Mouse (Mus musculus) kidney, postnatal 4 days (tissue): ENCODE data around the gene Gpr162.

Source experiments
- DNase-seq, 2 experiments: peaks; one replicate each; pipeline ENCODE4 v3.0.0; 2021; ENCODE audit warnings: mixed read lengths in 2 of 2

The Gpr162 gene

DNA sequence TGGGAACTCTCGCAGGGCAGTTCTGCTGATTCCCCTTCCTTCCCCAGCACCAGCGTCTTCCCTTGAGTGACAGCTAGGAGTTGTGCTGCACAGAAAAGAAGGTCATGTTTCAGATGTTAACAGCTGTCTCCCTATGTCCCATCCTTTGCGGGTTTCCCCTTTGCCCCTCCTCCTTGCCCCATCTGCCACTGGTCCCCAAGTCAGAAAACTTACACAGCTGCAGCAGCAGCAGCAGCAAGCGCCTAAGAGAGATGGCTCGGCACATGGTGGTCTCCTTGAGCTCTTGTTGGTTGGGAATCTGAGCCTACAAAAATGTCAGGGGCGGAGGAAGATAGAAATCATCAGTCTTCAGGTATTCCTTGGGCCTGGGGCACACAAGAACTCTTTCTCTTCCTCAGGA lies 15.6 kb upstream of the Gpr162 start:
- no peak for DNase-seq

DNA sequence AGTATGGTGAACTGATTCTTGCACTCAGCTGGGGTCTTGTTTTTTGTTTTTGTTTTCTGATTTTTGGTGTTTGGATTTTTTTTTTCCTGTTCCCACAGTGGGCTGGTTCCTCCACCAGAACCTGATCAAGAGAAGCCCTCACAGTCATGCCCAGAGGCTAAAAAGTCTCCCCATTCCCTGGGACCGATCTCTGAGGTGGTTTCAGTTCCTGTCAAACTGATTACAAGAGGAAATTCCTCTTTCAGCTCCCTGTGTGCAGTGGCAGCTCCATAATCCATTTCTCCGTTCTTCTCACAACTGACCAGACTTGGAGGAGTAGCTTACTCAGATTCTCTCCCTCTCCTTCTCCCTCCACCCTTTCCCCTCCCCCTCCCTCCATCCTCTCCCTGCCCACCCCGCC lies 10.6 kb upstream of the Gpr162 start:
- no peak for DNase-seq

DNA sequence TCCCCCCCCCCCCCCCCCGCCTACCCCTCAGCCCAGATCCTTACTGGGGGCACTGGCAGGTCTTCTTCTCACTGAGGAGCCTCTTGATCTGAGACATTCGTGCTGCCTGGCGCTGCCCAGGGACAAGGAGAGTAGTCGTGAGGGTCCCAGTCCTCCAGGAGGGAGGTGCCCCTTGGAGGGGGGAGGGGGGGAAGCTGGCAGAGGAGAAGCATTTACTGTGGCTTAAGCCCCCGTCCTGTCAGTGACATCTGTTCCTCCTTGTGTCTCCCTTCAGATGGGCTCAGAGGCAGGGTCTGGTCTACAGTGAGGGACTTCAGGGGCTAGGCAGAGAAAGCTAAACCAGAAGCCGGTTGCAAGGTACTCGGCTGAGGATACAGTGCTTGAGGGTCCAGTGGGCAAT lies 2.8 kb upstream of the Gpr162 start:
- no peak for DNase-seq

DNA sequence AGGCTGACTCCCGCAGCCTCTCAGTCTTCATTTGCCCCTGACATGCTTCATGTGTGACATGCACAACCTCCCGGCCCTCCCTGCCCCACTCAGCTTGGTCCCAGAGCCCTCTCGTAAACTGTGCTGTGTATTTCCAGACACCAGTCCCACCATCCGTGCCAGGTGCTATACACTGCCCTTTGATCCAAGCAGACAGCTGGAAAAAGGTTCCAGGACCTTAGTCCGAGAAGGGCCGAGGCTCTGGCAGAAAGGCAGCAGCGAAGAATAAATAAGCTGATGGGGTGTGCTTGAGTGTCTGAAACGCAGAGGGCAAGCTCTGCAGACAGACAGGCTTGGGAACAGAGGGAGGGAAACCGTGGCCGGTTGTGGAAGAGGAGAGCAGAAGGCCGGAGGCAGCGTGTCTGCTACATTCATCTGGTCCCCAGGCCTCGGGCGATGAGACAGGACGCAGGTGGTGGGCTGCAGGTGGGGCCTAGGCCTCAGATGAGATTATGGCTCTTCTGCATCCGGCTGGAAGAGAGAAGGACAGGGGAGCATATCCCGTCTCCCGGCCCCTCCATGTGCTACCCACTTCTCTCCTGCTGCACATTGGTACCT lies 2.1 kb upstream of the Gpr162 start:
- DNase-seq = no peak

GRCm38 (mm10) chr6:124863125-124863657 lies 592 bp downstream of the Gpr162 start:
- DNase-seq = no peak

DNA sequence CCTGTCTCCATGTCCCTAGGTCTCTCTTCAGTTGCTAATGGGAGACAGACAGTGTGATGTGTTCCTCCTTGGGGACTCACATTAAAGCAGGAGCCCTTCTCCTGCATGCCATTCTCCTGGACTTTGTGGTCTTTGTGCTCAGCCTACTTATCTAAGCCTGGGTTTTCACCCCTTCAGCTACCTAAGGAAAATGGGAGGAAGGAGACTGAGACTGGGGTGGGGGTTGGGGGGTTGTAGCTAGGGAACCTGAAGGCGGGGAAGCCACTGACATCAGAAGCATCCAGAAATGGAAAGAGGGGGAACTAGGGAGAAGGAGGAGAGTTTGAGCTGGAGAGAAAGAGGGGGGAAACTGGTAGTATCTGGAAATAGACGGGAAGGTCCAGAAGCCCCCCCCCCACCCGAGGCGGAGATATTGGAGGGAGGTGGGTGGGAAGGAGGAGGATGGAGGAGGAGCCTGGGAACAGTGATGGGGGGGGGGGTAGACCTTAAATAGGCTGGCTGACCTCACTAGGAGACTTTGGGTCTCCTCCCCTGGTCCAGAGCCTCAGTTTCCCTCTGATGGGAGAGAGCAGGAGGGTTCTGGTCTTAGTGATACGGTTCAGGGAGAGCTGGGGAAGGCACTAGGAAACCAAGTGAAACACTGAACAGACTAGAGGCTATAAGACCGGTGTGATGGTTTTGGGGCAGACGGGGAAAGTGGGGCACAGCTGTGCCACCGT lies 1.2 kb downstream of the Gpr162 start:
- no peak for DNase-seq

DNA sequence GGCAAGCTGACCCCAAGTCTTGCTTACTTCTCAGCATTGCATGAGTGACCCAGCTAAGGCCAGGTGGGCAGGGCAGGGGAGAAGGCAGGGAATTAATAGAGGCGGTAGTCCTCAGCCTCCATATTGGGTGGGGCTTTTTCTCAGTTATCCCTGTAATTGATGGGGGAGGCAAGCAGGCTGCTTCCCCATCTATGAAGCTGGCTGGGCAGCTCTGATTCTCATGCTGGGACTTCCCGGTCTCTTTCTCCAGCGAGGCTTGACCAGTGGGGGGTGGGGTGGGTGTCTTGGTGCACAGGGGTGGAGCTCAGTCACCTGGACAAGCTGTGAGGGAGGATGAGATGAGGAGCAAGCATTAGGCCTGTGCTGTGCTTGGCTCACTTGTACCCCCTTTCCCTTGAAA lies 2.0 kb downstream of the Gpr162 start:
- DNase-seq = peak in 1 of 2 experiments; percentile 56

DNA sequence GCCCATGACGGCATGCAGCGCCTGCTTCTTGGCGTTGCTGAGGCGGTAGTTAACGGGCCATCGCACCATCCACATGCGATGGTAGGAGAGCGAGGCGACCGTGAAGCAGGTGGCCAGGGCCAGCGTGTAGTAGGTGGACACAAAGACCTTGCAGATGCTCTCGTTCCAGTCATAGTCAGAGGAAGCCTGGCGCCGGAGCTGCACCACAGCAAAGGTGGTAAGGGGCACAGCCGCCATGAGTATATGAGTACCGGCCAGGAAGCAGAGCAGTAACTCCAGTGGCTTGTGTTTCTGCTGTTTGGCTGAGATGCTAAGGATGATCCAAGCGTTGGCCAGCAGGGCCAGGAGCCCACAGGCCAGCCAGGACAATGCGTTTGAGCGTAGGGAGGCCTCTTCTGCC lies 2.5 kb downstream of the Gpr162 start:
- no peak for DNase-seq

DNA sequence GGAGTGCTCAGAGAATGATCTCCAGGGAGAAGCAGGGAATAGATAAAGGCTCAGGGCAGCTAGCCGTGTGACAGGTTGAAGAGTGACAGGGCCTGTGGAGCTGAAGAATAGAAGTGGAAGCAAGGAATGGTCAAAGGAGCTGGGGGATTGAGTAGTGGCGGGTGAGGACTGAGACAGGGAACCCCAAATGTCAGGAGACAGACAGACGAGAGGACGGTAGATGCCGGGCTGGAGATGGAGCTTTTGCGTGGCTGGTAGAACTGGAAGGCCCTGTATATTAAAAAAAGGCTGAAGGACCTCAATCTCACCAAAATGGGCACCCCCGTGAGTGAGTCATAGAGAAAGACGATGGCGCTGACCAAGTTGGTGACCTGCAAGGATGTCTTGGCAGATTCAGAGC lies 3.3 kb downstream of the Gpr162 start:
- DNase-seq = no peak

GRCm38 (mm10) chr6:124859725-124860124 lies 4.1 kb downstream of the Gpr162 start:
- DNase-seq = peak; percentile 95 to 96

DNA sequence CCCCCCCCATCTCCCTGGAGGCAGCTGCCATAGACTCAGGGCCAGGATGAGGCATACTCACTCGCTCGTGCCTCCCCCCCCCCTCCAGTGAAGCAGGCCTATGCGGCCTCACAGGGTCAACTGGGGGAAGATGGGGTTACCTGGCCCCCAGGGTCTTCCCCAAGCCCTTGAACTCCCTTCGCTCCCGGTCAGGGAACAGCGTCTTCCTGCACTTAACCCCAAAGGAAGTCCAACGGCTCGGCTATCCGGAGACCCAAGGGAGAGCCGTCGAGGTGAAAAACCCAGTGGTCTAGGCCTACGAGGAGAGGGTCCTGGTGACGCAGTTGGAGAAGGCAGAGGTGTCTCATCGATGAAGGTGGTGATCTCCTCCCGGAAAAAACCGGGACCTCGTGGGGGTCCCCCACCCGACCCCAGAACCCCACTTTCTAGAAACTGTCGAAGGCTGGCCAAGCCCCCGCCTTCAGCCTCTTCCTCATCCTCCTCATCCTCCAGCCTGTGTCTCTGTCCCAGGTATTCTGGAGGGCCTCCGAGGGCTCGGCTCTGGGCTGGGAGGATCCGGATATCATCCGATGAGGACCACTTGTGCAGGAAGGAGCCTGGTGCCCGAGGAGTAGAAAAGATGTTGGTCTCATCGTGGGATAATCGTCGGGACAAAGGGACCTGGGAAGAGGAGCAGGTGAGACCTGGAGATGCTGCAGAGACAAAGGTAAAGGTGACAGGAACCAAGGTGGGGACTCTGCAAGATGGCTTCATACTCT lies 5.0 kb downstream of the Gpr162 start:
- no peak for DNase-seq

GRCm38 (mm10) chr6:124857840-124858530 lies 5.8 kb downstream of the Gpr162 start:
- no peak for DNase-seq

DNA sequence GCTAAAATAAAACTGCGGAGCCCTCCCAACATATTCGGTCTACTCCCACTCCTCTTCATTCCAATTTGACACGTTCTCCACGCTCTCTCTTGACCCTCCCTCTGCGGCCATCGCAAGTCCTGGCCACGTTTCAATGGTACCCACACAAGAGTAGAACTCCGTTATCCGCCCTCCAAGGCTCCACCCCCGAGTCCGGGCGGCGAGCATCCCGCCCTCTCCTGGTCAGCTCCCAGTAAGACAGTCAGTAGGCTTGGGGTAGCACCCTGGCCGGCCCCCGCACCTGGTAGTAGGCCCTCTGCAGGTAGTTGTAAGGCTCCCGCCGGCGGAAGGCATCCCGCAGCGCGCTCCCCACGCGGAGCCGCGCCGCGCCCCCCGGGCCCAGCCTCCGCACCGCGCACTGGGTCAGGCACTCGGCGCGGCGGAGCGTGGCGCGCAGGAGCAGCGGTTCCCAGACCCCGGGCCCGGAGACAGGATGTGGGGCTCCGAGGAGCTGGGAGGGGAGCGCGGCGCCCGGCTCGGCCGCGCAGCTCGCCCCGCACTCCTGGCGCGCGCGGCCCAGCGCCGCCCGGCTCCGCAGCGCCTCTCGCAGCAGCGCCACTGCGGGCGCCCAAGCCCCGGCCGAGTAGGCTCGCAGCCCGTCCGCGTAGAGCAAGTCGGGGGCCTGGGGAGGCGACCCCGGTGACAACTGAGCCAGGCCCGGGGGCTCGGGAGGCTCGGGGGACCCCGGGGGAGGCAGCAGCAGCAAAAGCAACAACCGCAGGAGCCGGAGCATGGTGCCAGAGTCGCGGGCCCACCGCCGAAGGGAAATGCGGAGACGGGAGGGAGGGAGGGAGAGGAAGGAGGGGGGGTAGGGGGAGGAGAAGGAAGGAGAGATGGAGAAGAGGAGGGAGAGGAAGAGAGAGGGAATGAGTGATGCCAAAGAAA lies 6.6 kb downstream of the Gpr162 start, which contains the start of gene P3h3:
P3h3 (minus strand) TSS at position 837 of the 924 bp plus-strand sequence.
- peak; percentile 86 to 91 for DNase-seq

GRCm38 (mm10) chr6:124856321-124856720 lies 7.5 kb downstream of the Gpr162 start:
- peak in 1 of 2 experiments; percentile 54 for DNase-seq

GRCm38 (mm10) chr6:124854647-124855046 lies 9.1 kb downstream of the Gpr162 start:
- no peak for DNase-seq

DNA sequence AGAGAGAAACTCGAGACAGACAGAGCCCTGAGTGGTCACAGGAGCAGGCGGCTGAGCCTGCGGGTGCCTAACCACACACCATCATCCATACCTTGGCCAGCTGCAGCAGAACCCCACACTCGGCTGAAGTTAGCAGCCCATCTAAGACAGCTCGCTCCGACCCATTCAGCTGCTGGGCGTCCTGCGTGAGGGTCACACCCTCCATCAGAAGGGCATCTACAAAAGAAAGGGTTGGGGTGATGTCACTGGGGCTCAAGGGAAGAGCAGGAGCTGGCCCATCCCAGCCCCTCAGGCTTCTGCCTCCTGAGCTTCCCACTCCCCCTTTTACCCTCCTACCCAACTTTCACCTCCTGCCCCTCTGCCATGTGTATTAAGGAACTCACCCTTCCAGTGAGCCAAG lies 13.2 kb downstream of the Gpr162 start:
- DNase-seq = no peak

DNA sequence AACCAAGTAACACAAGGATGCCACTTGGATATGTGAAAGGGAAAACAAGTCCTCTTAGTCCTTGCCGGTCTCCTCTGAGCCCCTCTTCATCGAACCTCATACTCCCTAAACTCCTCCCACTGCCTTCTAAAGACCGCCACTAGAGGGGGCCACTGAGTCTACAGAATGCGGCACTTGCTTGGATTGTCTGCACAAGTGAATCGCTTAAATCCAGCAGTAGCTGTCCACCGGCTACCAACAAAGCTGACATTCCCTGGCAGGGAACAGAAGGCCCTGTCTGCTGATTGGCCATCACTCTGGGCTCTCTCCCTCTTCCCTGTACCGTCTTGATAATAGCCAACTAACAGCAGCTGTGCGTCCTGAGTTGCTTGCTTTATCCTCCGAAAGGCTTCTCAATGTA lies 16.5 kb downstream of the Gpr162 start:
- DNase-seq = peak; percentile 95 to 96

DNA sequence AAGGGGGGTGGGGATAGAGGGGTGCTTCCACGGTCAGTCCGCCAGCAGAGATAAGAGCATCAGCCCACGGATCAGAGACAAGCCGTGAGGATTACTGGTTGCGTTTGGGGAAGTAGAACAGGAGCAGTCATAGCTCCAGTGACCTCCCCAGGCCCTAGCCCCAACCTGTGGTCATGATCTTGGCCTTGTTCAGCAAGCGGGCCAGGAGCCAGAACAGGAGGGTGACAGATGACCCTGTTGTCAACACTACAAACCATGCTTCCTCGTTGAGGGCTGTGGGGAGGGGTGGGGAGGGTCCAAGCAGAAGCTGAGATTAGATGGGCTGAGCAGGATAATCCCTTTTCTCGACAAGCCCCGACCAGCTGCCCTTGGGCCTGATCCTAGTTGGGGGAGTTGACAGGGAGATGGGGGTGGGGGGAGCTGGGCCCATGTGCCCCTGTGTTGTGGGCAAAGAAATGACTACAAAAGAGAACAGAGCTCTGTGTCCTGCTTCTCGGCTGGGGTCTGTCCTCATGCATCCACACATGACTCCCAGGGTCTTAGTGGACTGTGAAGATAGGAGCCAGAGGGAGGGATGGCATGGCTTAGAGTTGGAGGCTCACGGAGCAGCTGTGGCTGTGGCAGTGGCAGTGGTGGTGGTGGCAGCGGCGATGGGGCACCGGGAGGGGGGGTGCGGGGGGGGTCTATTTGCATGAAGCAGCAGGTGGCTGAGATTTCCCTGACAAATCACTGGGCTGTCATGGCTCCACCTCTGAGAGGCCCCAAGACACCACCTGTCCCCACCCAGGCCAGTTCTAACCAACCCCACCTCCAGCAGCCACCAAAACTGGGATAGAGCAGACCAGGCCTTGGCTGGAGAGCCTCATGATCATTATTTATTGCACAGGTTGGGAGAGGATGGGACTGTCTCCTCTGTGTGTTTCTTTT lies 23.3 kb downstream of the Gpr162 start, which contains the start of gene Gnb3:
Gnb3 (minus strand) TSS at position 35 of the 927 bp plus-strand sequence.
- DNase-seq = no peak

DNA sequence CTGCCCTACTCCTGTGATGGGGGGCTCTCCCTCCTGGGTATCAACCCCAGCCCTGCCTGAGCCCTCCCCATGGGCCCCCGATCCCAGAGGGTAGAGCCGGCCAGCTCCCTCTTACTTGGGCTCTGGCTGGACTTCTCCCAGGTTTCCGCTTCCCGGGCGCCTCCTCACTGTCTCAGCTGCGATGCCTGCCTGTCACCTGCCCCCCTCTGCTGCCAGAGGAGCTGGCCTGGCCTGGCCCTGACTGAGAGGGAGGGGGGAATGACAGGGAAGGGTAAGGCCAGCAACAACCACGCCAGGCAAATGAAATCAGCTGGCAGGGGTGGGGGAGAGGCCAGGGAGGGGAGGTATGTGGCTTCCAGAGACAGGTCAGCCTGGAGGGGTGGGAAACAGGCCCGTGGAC lies 24.0 kb downstream of the Gpr162 start:
- DNase-seq = no peak

GRCm38 (mm10) chr6:124836411-124836810 lies 27.4 kb downstream of the Gpr162 start:
- no peak for DNase-seq

- DNase-seq = no peak
Measured at GRCm38 (mm10) chr6:124835531-124835930, 28.3 kb downstream of the Gpr162 start.
